Mouse (Mus musculus): ENCODE data around the gene Tmem86b.

Tmem86b gene

GRCm38 (mm10) chr7:4631031-4631430, at the start of gene Tmem86b:
Gene Tmem86b, minus strand, starts transcription at chr7:4631422.
- no peak for DNase-seq (ENCODE audit: low spot score)

DNA sequence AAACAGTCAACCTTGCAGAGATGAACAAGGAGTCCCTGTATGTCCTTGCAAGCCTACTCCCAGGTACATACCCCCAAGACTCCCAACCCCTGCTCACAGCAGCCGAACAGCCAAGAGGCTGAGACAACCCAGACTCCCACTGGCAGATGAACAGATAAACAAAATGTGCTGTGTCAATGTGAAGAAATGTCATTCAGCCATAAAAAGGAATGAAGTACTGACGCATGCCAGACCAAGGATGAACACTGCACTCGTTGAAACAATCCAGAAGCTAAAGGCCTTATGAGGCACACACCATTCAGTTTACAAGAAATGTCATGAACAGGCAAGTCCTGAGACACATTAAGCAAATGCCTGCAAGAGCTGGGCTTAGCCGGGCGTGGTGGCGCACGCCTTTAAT, 44.0 kb upstream of the Tmem86b start:
- no peak for DNase-seq (ENCODE audit: low spot score)

DNA sequence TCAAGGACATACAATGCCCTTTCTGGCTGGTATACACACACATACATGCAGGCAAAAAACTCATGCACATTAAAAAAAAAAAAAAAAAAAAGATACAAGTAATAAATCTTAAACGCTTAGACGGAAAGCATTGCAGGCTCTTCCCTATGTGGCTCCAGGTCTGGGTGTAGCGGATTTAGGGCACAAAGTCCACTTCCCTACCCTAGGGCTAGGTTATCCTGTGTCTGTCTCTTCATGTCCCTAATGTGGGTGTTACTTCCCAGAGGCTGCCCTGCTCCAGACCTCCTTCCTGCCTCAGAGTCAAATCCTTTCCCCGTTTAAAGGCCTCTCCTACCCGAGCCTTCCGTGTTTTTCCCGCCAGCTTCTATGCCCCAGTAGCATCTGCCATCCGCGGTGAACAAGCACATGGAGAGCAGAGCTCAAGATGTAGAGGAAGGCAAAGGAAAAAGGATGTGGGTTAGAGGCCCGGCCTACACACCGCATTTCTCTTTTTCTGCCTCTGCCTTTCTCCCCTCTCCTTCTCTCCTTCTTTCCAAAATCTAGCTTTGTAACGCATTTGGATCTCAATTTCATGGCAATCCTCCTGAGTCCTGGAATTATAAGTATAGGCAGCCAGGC, 43.0 kb upstream of the Tmem86b start:
- no peak for DNase-seq (ENCODE audit: low spot score)

DNA sequence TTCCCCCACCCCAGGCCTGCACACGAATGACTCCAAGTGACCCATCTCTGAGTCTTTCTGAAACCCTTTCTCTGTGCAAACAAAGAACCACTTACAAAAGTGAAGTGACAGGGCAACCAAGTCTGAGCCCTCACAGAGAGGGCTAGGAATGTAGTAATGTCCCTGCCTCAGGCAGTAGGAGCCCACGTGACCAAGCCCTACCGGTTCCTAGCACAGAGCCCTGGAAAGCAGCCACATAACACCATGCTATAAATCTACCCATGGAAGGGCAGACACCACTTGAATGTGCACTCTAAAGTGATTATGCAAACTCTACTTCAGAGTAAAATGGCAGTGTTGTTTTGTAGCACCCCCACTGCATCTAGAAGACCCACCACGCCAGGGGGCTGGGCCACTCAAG, 40.7 kb upstream of the Tmem86b start:
- no peak for DNase-seq (ENCODE audit: low spot score)

DNA sequence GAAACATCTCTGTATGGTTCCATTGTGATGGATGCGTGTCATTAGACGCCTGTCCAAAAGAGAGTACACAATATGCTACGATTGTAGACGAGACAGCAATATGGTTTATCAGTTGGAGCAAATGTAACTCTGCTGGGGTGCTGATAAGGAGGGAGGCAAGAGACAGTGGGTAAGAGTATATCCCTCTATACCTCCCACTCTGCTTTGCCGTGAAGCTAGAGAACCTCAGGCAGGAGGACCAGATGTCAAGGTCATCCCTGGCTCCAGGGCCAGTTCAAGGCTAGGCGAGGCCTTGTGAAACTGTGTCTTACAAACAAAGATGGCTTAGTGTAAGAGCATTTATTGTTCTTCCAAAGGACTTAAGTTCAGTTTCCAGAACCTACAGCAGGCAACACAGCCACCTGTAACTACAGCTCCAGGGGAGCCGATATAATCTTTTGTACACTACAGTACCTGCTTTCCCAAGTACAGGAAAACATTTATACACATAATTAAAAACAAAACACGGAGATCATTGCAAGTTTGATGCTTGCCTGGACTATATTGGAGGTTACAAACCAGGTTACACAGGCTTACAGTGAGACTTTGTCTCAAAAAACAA, 39.5 kb upstream of the Tmem86b start:
- DNase-seq (ENCODE audit: low spot score) = no peak

DNA sequence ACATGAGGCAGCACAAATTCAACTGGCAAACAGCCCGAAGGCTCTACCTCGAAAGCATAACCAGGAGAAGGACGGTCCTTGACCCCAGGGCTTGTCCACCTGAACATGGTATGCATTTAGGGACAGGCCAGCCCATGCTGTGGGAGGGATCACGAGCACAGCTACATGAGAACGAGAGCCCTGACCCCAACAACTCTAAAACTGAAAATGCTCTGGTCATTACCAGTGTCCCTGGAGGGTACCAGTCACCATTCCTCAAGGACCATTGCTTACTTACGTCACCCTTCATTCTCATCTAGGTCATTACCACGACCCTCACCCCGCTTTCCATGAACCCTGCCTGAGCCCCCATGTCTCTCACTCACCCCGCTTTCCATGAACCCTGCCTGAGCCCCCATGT, 37.9 kb upstream of the Tmem86b start:
- DNase-seq (ENCODE audit: low spot score) = no peak

GRCm38 (mm10) chr7:4668506-4668905, 37.3 kb upstream of the Tmem86b start:
- no peak for DNase-seq (ENCODE audit: low spot score)

- DNase-seq (ENCODE audit: low spot score) = no peak
These were observed 35.6 kb upstream of the Tmem86b start for GRCm38 (mm10) chr7:4666871-4667270.

DNA sequence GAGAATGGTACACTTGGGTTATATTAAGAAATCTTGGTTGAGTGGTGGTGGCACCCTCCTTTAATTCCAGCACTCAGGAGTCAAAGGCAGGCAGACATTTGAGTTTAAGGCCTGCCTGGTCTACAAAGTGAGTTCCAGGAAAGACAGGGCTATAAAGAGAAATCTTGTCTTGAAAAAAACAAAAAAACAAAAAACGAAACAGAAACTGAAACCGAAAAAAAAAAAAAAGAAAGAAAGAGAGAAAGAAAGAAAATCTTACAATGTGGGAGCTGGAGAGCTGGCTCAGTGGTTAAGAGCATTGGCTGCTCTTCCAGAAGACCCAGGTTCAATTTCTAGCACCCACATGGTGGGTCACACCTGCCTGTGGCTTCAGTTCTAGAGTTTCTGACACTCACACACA, 32.5 kb upstream of the Tmem86b start:
- no peak for DNase-seq (ENCODE audit: low spot score)

DNA sequence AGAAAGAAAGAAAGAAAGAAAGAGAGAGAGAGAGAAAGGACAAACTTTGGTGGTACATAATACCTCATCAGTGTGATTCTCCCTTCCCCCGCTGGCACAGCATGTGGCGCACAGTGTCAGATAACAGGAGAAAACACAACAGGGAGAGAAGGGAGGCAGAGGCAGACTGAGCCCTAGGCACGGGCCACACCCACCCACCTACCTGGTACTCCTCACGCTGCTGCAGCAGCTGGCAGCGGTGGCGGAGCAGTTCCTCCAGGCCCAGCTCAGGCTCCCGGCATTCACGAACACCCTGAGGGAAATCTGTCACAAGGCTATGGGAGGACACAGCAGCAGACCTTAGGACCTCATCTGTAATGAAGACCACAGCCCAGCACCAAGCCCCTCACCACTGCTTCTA, 32.0 kb upstream of the Tmem86b start:
- DNase-seq (ENCODE audit: low spot score) = no peak

DNA sequence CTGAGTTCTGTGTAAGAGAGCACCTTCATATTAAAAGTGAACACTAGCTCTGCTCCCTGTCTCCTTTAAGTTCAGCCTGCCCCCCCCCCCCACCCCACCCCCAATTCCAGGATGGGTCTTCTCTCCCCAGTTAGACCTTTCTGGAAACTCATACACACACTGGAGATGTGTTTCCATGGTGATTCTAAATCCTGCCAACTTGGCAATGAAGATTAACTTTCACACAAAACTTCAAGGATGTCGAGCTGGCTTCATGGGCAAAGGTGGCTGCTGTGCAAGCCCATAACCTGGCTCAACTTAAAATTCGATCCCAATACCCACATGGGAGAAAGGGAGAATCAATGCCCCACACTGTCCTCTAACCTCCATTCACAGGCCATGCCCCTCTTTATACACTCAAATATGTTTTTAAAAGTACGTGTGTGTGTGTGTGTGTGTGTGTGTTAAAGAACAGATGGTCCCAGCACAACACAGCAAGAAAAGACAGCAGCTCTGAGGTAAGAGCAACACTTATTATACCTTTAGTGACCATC, 28.8 kb upstream of the Tmem86b start:
- DNase-seq (ENCODE audit: low spot score) = no peak

DNA sequence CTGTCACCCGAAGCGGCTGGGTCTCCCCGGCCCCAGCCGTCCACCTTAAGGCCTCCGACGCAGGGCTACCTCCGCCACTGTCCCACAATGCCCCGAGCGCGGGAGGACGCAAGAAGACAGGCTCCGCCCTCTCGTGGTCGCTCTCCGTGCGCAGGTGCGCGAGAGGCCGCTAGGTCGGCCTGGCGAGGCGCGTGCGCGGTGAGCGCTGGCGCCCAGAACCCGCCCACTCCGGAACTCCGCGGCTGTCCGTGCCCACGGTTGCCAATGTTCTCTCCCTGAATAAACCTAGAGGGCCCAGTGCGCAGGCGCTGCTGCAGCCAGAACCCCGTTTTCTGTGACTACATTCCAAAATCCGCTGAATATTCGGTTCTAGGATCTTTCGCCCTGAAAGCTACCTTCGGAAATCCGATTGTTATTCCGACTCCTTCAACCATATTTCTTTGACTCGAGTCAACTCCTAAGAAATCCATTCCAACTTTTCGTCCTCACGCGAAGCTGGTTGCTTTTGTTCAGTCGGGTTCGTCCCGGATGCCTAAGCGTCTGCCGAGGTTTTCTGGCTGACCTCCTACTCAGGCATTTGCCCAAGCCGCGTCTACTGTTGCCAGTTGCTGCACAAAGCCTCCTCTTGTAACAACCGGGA, 27.8 kb upstream of the Tmem86b start, which contains the start of gene Ppp6r1:
TSS of gene Ppp6r1 (minus strand) at position 108 of the 640 bp plus-strand sequence.
- DNase-seq (ENCODE audit: low spot score) = peak; percentile 97

DNA sequence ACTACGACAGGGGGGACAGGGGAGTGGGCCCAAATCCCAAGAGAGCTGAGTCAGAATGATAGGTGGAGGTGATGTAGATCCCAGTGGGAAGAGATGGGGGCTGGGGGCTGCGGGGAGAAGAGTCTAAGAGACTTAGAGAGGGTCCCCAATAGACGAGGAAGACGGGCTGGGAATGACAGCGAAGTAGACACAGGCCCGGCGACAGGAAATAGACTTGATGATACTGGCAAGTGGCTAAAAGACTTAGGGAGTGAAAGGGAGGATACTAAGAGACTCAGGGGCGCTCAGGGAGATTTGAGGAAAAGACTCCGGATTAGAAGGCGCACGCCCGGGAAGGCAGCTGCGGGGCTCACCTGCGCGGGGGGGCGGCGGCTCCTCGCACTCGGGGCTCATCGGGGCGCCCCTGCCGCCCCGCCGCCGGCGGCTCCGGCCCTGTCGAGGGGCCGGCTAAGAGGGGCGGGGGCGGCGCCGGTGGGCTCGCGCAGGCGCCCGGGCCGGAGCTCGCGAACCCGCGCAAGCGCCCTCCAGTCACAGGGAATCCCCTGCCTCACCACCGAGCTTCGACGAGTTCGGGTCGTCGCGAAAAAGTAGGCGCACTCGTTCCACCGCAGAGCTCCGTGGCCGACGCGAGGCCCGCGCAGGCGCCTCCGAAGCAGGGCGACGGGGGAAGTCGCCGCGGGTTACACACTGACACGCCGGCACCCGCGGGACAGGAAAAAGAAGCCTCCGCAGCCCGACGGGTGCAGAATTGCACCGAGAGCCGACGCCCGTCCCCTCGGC, 27.1 kb upstream of the Tmem86b start:
- no peak for DNase-seq (ENCODE audit: low spot score)

- DNase-seq (ENCODE audit: low spot score) = no peak
These were observed 26.4 kb upstream of the Tmem86b start for GRCm38 (mm10) chr7:4657521-4658127.

DNA sequence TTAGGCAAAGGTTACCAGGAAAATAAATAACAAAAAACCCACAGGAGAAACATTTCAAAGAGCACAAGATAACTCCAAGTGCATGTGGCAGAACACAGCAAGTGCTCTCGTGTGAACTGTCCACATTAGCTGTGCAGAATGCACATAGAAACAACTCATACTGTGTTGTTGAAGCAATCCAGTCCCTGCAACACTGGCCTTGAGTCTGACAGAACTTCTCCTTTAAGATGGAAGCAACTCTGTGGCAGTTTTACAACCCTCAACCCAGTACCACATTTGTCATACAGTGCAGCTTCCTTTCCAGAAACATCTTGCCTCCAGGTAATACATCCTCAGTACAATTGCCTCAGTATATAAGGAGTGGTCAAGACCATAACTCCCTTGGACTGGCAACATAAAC, 25.6 kb upstream of the Tmem86b start:
- DNase-seq (ENCODE audit: low spot score) = no peak

DNA sequence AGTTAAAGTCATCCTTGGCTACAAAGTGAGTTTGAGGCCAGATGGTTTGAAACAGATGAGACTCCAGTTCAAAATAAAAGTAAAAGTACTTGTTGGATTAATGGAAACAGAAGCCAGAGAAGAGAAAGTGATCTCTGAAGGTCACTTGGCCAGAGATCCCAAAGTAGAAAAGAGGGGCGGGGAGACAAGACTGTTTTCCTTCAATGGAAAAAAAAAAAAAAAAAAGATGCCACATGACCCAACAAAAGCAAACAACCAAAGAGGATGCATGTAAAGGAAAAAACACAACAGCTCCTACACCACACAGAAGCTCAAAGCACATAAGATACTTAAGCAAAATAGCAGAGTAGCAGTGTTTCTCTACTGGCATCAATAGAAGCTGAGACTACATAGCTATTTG, 24.7 kb upstream of the Tmem86b start:
- DNase-seq (ENCODE audit: low spot score) = no peak

DNA sequence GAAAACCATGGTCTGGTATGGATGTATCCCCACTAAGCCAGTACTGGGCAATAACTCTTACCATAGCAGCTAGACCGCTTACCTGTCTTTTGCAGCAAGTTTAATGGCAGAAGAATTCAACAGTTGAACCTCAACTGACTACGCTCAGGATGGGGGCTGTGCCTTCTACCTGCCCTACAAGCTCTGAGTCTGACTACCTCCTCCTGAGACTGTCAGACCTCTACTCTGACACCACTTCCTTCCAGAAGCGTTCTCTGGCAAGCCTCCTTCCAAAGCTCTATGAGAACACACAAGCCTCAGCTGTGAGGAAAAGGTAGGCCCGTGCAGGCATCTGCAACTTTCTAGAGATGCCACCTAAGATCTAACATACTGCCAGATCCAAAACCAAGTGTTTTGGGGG, 24.2 kb upstream of the Tmem86b start:
- no peak for DNase-seq (ENCODE audit: low spot score)

GRCm38 (mm10) chr7:4654221-4654620, 23.0 kb upstream of the Tmem86b start:
- no peak for DNase-seq (ENCODE audit: low spot score)

DNA sequence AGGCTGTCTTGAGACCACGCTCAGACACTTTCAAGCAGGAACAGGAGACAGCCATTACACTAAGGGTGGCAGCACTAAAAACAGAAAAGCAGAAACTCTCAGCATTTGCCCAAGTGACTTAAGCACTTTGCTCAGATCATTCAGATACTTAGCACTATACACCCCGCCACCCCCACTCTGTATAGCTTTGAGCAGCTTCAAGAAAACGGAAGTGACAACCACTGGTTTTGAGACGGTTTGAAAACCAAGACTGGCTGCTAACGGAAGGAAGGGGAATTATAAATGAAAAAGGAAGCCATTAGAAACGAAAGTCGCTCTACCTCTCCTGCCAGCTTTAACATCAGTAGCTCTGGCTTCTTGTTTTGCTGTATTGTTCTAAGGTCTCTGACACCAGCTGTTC, 22.6 kb upstream of the Tmem86b start:
- no peak for DNase-seq (ENCODE audit: low spot score)

GRCm38 (mm10) chr7:4653351-4653750, 22.1 kb upstream of the Tmem86b start:
- DNase-seq (ENCODE audit: low spot score) = no peak

- no peak for DNase-seq (ENCODE audit: low spot score)
These were observed 21.5 kb upstream of the Tmem86b start for GRCm38 (mm10) chr7:4652726-4653125.

DNA sequence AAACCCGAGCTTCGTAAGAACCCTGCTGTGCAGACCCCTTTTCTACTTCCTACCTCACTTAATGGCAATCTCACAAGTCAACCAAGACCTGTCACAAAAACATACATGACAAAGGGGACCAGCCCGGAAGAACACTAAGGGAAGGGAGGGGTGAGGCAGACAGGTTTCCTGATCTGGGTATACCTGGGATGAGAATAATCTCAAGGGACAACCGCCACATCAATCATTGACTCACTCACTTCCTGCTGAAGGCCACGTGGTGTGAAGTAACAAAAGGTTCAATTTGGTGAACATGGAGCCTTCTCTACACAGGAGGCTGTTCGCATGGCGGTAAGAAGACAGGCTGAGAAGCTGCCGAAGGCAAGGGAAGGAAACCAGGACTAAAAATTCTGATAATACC, 20.4 kb upstream of the Tmem86b start:
- DNase-seq (ENCODE audit: low spot score) = no peak
